Mouse (Mus musculus) olfactory bulb, adult 2 months (tissue): Measurements from ENCODE around the gene Tmbim1. TPM values are rescaled to one million over a fixed set of nuclear protein-coding genes. Genes with fewer than 3 reads are reported as not detected.
"Not testable (repeated sequence)": the region's sequence is repeated elsewhere in the genome, so short reads cannot be mapped to it uniquely, and the experiment has no call there.

ENCODE experiments used
- H3K27ac ChIP-seq: fragments of 200-500 bp; 2 replicates; pipeline ENCODE4 v1.5.1; 2012; ENCODE audit warnings: low read depth, low read length; ENCODE audit not compliant: insufficient read depth
- H3K4me1 ChIP-seq: fragments of 200-500 bp; 2 replicates; pipeline ENCODE4 v1.6.1; 2012; ENCODE audit warnings: low read length; ENCODE audit not compliant: control insufficient read depth, insufficient read depth
- H3K4me3 ChIP-seq: fragments of 200-500 bp; 2 replicates; pipeline ENCODE4 v1.5.1; 2012; ENCODE audit warnings: mild to moderate bottlenecking, low read depth, low read length, moderate library complexity; ENCODE audit not compliant: insufficient read depth
- CTCF ChIP-seq: fragments of 200-500 bp; IDR thresholded peaks from 2 replicates; pipeline ENCODE4 v1.5.1; 2012; ENCODE audit warnings: low read depth, mild to moderate bottlenecking, low read length, moderate library complexity; ENCODE audit not compliant: insufficient read depth
- POLR2A ChIP-seq: fragments of 200-500 bp; IDR thresholded peaks from 2 replicates; pipeline ENCODE4 v1.6.1; 2012; ENCODE audit warnings: mild to moderate bottlenecking, low read depth, low read length, moderate library complexity; ENCODE audit not compliant: insufficient read depth
- WGBS: fragments of 180-500 bp; shearing (Covaris S2); methylation state at CpG from one replicate; pipeline ENCODE4 v1.1.7; 2018; 5-methylcytosine and 5-hydroxymethylcytosine counted together
- polyA plus RNA-seq: library from polyadenylated mRNA; stranded (reverse); fragments of >200 nt; gene quantifications from 2 replicates; pipeline ENCODE4 v1.2.4, GENCODE M21; 2012; ENCODE audit warnings: low replicate concordance; ENCODE audit not compliant: missing spikeins, insufficient read depth, insufficient read length

Tmbim1 gene
- polyA plus RNA-seq, 1 experiment: 36.6 TPM

GRCm38 (mm10) chr1:74293306-74293960, 12.0 kb downstream of the Tmbim1 start:
- TF ChIP-seq POLR2A (no peak), CTCF (no peak)
- H3K4me1 ChIP-seq: peaks cover 53% of the 10 kb centered on the region
- no peak overlapping the region for H3K27ac ChIP-seq
- H3K4me3 ChIP-seq: no peak overlapping the region
- 80% methylated on average over 8 of the region's 8 CpGs for WGBS

- Histone ChIP-seq H3K4me1 (peaks cover 50% of the 10 kb centered on the region), H3K4me3 (no peak overlapping the region), H3K27ac (peak overlapping the region; percentile 27)
- TF ChIP-seq CTCF (no peak), POLR2A (no peak)
- WGBS: 54% methylated on average over 11 of the region's 11 CpGs
These were observed 12.9 kb downstream of the Tmbim1 start for GRCm38 (mm10) chr1:74292331-74293020.

GRCm38 (mm10) chr1:74290141-74290540, 15.3 kb downstream of the Tmbim1 start:
- TF ChIP-seq CTCF (no peak), POLR2A (no peak)
- Histone ChIP-seq H3K4me3 (no peak overlapping the region), H3K27ac (no peak overlapping the region), H3K4me1 (peaks cover 35% of the 10 kb centered on the region)
- 67% methylated on average over 5 of the region's 5 CpGs for WGBS

- WGBS: 72% methylated on average over 2 of the region's 2 CpGs
- TF ChIP-seq CTCF (no peak), POLR2A (no peak)
These were observed 15.7 kb downstream of the Tmbim1 start for GRCm38 (mm10) chr1:74289740-74290139.

DNA sequence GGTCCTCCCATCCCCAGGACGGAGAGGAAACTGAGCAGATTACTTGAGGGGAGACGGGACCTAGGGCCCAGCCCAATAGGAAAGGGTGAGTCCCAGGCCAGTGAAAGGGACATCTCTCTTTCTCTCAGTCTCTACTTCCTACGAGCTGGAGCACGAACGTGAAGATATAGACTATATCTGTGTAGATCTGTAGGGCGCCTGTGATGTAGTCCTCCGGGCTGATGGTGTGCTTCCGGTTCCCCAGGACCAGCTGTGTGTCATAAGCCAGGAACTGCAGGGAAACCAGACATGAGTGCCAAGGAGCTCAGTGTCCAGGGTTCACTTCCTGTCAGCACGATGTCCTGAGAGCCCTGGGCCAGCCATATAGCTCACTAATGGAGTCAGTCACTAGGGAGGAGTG, 16.2 kb downstream of the Tmbim1 start:
- Histone ChIP-seq H3K4me3 (no peak overlapping the region), H3K27ac (no peak overlapping the region), H3K4me1 (peaks cover 32% of the 10 kb centered on the region)
- no peak for TF ChIP-seq POLR2A
- TF ChIP-seq CTCF: no peak
- WGBS: 89% methylated on average over 9 of the region's 9 CpGs

More at GRCm38 (mm10) chr1:74289740-74290139, 15.7 kb downstream of the Tmbim1 start:
- Histone ChIP-seq H3K4me1 (peaks cover 32% of the 10 kb centered on the region), H3K4me3 (no peak overlapping the region), H3K27ac (no peak overlapping the region)

- Histone ChIP-seq H3K27ac (no peak overlapping the region), H3K4me3 (no peak overlapping the region), H3K4me1 (peaks cover 37% of the 10 kb centered on the region)
- TF ChIP-seq CTCF (no peak), POLR2A (no peak)
- WGBS: 75% methylated on average over 4 of the region's 4 CpGs
These were observed 17.1 kb downstream of the Tmbim1 start for GRCm38 (mm10) chr1:74288327-74288726.

- TF ChIP-seq CTCF: 0 out of 2 replicates have a peak, but pooled peaks have one; percentile 22
- WGBS: 51% methylated on average over 15 of the region's 17 CpGs
- not testable (repeated sequence) for H3K27ac ChIP-seq, H3K4me3 ChIP-seq
- peaks cover 35% of the 10 kb centered on the region for H3K4me1 ChIP-seq
These were observed 18.4 kb downstream of the Tmbim1 start for GRCm38 (mm10) chr1:74286869-74287607.

DNA sequence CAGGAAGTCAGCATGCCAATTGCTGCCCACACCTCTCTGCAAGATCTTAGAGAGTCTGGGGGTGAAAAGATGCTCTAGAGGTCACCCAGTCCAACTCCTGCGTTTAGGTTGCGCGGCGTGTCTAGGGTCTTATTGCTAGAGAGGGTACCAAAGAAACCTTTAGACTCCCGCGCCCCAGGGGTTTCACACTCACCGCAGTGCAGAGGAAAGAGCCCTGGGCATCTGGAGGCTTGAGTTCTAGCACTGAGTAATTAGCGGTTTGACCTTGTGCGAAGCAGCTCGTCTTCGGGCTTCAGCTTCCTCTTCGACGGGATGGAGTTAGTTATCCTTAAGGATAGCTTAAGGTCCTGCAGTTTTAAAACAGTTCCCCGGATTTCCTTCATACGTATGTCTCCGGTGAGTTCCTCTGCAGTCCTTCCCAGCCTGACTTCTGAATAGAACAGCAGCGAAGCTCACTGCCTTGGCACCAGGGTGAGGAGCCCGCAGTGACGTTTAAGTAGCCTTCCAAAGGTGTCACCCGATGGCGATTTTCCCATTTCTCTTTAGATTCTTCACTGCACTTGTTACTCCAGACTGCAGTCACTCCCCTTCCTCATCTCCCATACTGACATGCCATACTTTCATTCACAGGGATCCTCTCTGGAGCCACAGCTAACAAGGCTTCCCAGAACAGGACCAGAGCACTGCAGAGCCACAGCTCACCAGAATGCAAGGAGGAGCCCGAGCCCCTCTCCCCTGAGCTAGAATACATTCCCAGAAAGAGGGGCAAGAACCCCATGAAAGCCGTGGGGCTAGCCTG, 20.0 kb downstream of the Tmbim1 start:
- peaks cover 31% of the 10 kb centered on the region for H3K4me1 ChIP-seq
- peak overlapping the region; percentile 39; the same call in 1 of the 2 replicates for H3K27ac ChIP-seq
- TF ChIP-seq CTCF: no peak
- no peak for TF ChIP-seq POLR2A
- peak overlapping the region; percentile 78 for H3K4me3 ChIP-seq
- WGBS: 2% methylated on average over 23 of the region's 23 CpGs
